Mouse (Mus musculus): Measurements from ENCODE around the gene Efcab1. TPM values are rescaled to one million over a fixed set of nuclear protein-coding genes. Genes with fewer than 3 reads are reported as not detected.
"Not testable (repeated sequence)": the region's sequence is repeated elsewhere in the genome, so short reads cannot be mapped to it uniquely, and the experiment has no call there.

The Efcab1 gene
- polyA plus RNA-seq, 1 experiment from 2014 or later = 14.6 TPM

DNA sequence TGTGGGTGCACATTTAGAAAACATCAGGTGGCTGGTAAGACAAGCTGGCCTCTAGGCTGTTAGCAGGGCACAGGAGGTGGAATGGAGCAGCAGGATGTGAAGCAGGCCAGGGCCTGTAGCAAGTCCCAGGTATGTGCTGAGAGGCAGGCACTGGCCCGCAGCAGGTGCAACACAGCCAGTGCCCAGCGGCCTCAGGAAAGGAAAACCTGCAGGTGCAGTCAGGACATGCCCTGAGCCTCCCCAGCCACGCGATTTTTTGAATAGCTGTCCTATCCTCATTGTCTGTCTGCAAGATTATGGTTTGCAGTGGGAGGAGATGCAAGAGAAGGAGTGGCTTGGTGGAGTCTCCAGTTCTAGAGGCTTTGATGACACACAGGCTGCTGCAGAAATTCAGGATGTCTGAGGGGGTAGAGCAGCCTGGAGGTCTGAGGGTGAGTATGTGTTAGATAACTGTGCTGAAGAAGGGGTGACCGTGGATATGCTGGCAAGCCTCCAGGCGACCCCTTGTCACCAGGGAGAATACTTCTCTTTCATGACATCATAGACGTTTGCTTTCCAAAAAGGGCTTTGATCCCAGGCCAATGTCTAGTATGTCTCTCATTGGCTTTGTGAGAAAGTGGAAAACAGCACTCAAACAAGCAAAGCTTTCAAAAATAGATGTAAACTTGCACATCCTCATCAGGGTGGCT lies 30.2 kb downstream of the Efcab1 start:
- 52% methylated on average over 7 of the region's 7 CpGs for WGBS
- H3K27me3 ChIP-seq (replicated peaks; ENCODE audit: control insufficient read depth, insufficient read depth, low read length); ATAC-seq; H3K4me1 ChIP-seq (ENCODE audit: control insufficient read depth, insufficient read depth, low read length); H3K27ac ChIP-seq (ENCODE audit: low read depth, low read length); H3K9ac ChIP-seq (ENCODE audit: low read length); H3K4me3 ChIP-seq (ENCODE audit: low read depth, low read length); H3K4me2 ChIP-seq (ENCODE audit: low read length); H3K36me3 ChIP-seq (ENCODE audit: control insufficient read depth, insufficient read depth, low read length); H3K9me3 ChIP-seq (replicated peaks; ENCODE audit: control insufficient read depth, low read length): not testable (repeated sequence)
- DNase-seq (ENCODE audit: low spot score) = peak; percentile 14

DNA sequence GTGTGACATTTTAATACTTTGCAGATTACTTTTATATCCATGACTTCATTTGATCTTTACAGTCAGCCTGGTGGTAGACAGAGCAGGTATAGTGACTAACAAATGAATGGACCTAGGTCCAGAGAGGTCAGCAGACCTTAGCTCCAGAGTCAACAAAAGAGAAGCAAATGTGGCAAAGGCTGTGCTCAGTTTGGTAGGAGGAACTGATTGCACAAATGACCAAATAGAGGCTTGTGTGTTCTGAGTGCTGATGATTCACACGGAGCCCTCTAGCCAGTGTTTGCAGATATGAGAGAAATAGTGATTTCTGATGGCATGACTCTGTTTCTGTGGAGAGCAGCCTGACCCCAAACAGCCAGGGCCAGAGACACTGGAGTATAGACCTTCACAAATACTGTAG lies 33.1 kb downstream of the Efcab1 start:
- Histone ChIP-seq H3K36me3 (ENCODE audit: control insufficient read depth, insufficient read depth, low read length) (no peaks in the 10 kb centered on the region), H3K9ac (ENCODE audit: low read length) (no peak overlapping the region), H3K4me1 (ENCODE audit: control insufficient read depth, insufficient read depth, low read length) (no peaks in the 10 kb centered on the region; the same call in 1 of the 2 replicates), H3K4me3 (ENCODE audit: low read depth, low read length) (no peak overlapping the region), H3K9me3 (replicated peaks; ENCODE audit: control insufficient read depth, low read length) (no peaks in the 10 kb centered on the region), H3K4me2 (ENCODE audit: low read length) (no peak overlapping the region), H3K27me3 (replicated peaks; ENCODE audit: control insufficient read depth, insufficient read depth, low read length) (no peaks in the 10 kb centered on the region), H3K27ac (ENCODE audit: low read depth, low read length) (no peak overlapping the region)
- 80% methylated on average over 1 of the region's 1 CpGs for WGBS
- DNase-seq (ENCODE audit: low spot score) (no peak), ATAC-seq (no peak)

DNA sequence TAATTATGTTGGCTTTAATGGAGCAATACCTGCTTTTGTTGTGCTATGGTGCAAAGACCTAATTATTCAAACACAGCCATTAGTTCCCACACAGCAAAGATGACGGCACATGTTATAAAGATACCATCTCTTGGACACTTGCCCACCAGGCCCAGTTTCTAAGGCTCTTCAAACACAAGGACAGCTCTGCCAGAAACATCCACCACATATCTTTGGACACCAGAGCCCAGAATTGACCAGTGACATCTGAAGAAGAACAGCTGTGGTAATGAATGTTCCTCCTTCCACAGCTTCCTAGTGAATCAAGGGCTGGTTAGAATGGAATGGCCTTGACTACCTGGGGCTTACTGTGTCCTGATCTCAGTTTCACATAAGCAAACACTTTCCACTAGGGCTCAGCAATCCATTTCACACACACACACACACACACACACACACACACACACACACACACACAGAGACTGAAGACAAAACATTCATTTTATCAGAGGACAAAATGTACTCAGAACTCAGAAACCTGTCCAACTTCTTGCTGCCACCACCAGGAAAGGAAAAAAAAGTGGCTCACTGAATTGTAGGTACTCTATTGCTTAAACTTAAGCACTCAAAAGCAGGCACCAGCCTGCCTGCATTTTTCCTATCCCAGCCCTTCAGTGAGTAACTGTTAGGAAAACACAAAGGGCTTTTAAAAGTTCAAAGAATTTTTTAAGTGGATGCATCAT lies 33.7 kb downstream of the Efcab1 start:
- Histone ChIP-seq H3K9ac (ENCODE audit: low read length) (no peak overlapping the region), H3K9me3 (replicated peaks; ENCODE audit: control insufficient read depth, low read length) (no peaks in the 10 kb centered on the region), H3K27me3 (replicated peaks; ENCODE audit: control insufficient read depth, insufficient read depth, low read length) (no peaks in the 10 kb centered on the region), H3K36me3 (ENCODE audit: control insufficient read depth, insufficient read depth, low read length) (no peaks in the 10 kb centered on the region), H3K4me1 (ENCODE audit: control insufficient read depth, insufficient read depth, low read length) (no peaks in the 10 kb centered on the region; the same call in 1 of the 2 replicates), H3K4me2 (ENCODE audit: low read length) (no peak overlapping the region), H3K27ac (ENCODE audit: low read depth, low read length) (no peak overlapping the region), H3K4me3 (ENCODE audit: low read depth, low read length) (no peak overlapping the region)
- DNase-seq (ENCODE audit: low spot score) (no peak), ATAC-seq (no peak)
- WGBS = 50% methylated on average over 1 of the region's 1 CpGs

DNA sequence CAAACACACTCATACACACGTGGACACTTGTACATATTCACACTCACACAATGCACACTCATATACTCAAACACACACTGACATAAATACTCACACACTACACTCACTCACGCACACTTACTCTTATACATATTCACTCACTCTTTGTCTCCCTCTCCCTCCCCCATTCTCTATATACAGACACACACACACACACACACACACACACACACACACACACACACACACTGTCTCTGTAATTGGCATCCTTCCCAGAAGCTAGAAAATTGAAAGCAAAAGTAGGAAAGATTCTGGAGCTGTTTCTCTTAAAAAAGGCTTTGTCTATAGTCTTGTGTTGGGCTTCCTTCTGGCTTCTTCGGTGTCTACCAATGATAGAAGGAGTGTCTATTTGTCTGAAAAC lies 34.5 kb downstream of the Efcab1 start:
- DNase-seq (ENCODE audit: low spot score) (peak; percentile 38), ATAC-seq (peak; percentile 71; the same call in 1 of the 2 replicates)
- H3K9me3 ChIP-seq (replicated peaks; ENCODE audit: control insufficient read depth, low read length) = no peaks in the 10 kb centered on the region
- H3K4me3 ChIP-seq (ENCODE audit: low read depth, low read length) = no peak overlapping the region
- no peak overlapping the region for H3K9ac ChIP-seq (ENCODE audit: low read length)
- H3K4me2 ChIP-seq (ENCODE audit: low read length) = no peak overlapping the region
- H3K36me3 ChIP-seq (ENCODE audit: control insufficient read depth, insufficient read depth, low read length) = no peaks in the 10 kb centered on the region
- H3K4me1 ChIP-seq (ENCODE audit: control insufficient read depth, insufficient read depth, low read length) = no peaks in the 10 kb centered on the region; the same call in 1 of the 2 replicates
- H3K27me3 ChIP-seq (replicated peaks; ENCODE audit: control insufficient read depth, insufficient read depth, low read length) = no peaks in the 10 kb centered on the region
- 42% methylated on average over 3 of the region's 3 CpGs for WGBS
- no peak overlapping the region for H3K27ac ChIP-seq (ENCODE audit: low read depth, low read length)

GRCm38 (mm10) chr16:14943530-14943929 lies 37.1 kb downstream of the Efcab1 start:
- H3K9me3 ChIP-seq (replicated peaks; ENCODE audit: control insufficient read depth, low read length) = no peaks in the 10 kb centered on the region
- no peak for DNase-seq (ENCODE audit: low spot score)
- ATAC-seq = no peak
- no peaks in the 10 kb centered on the region; the same call in 1 of the 2 replicates for H3K4me1 ChIP-seq (ENCODE audit: control insufficient read depth, insufficient read depth, low read length)
- no peak overlapping the region for H3K27ac ChIP-seq (ENCODE audit: low read depth, low read length)
- WGBS = 93% methylated on average over 2 of the region's 2 CpGs
- no peak overlapping the region for H3K4me2 ChIP-seq (ENCODE audit: low read length)
- H3K9ac ChIP-seq (ENCODE audit: low read length) = no peak overlapping the region
- no peaks in the 10 kb centered on the region for H3K36me3 ChIP-seq (ENCODE audit: control insufficient read depth, insufficient read depth, low read length)
- no peaks in the 10 kb centered on the region for H3K27me3 ChIP-seq (replicated peaks; ENCODE audit: control insufficient read depth, insufficient read depth, low read length)
- no peak overlapping the region for H3K4me3 ChIP-seq (ENCODE audit: low read depth, low read length)

DNA sequence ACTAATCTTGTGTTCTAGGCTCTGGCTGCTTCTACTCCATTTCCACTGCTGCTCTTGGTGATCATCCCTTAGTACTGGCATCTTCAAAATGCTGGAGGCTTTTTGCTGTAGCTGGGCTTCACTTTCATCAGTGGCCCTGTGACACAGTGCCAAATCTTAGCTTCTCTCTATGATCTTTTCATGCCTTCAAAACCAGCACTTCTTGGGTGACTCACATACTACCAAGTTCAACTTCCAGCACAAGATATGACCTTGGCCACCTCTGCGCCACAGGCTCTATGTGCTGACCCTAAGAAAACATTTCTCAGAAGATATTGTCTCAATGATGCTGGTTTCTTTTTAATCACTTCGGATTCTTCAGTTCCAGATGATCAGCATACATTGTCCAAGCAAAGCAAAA lies 41.2 kb downstream of the Efcab1 start:
- H3K4me3 ChIP-seq (ENCODE audit: low read depth, low read length); H3K27ac ChIP-seq (ENCODE audit: low read depth, low read length); ATAC-seq; H3K27me3 ChIP-seq (replicated peaks; ENCODE audit: control insufficient read depth, insufficient read depth, low read length); H3K4me2 ChIP-seq (ENCODE audit: low read length); H3K9me3 ChIP-seq (replicated peaks; ENCODE audit: control insufficient read depth, low read length); H3K36me3 ChIP-seq (ENCODE audit: control insufficient read depth, insufficient read depth, low read length); DNase-seq (ENCODE audit: low spot score); H3K4me1 ChIP-seq (ENCODE audit: control insufficient read depth, insufficient read depth, low read length); H3K9ac ChIP-seq (ENCODE audit: low read length): not testable (repeated sequence)
- WGBS = 89% methylated on average over 2 of the region's 2 CpGs

DNA sequence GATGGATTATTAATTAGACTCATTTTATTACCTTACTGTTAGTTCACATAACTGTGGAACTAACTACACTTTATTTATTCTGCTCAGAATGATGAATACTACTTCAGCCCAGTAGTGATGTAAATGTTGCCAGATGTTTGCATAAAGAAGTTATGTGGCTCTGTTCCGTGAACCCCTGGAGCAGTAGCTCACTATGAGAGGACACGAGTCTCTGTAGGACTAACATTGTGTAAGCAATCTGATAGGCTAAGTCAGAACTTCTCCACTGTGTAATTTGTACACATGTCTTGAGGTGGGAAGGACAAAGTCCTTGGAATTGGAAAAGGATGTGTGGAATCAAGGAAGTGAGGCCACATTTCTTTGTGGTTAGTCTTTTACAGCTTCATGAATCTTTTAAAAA lies 45.5 kb downstream of the Efcab1 start:
- Histone ChIP-seq H3K4me3 (ENCODE audit: low read depth, low read length) (no peak overlapping the region), H3K27ac (ENCODE audit: low read depth, low read length) (no peak overlapping the region), H3K4me1 (ENCODE audit: control insufficient read depth, insufficient read depth, low read length) (no peaks in the 10 kb centered on the region), H3K9me3 (replicated peaks; ENCODE audit: control insufficient read depth, low read length) (no peaks in the 10 kb centered on the region), H3K9ac (ENCODE audit: low read length) (no peak overlapping the region), H3K36me3 (ENCODE audit: control insufficient read depth, insufficient read depth, low read length) (no peaks in the 10 kb centered on the region), H3K27me3 (replicated peaks; ENCODE audit: control insufficient read depth, insufficient read depth, low read length) (no peaks in the 10 kb centered on the region), H3K4me2 (ENCODE audit: low read length) (no peak overlapping the region)
- DNase-seq (ENCODE audit: low spot score) (no peak), ATAC-seq (no peak)
- WGBS = 90% methylated on average over 2 of the region's 2 CpGs

DNA sequence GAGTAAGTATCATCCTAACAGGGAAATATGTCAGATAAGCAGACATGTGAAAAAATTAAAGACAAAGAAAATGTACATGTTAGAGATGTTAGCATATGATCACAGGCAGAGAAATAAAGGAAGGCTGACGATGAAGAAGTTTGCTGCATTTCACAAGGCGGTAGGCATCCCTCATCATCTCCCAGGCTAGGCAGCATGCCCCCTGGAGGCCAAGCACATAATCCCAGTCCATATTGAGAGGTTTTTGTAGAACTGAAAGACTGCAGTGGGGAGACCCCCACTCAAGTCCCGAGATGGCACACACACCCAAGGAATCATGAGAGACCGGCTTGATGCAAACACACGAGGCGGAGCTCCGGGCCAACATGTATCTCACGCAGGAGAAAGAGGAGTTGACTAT lies 53.3 kb downstream of the Efcab1 start:
- no peak overlapping the region for H3K4me3 ChIP-seq (ENCODE audit: low read depth, low read length)
- 96% methylated on average over 8 of the region's 8 CpGs for WGBS
- no peaks in the 10 kb centered on the region for H3K27me3 ChIP-seq (replicated peaks; ENCODE audit: control insufficient read depth, insufficient read depth, low read length)
- no peak overlapping the region for H3K9ac ChIP-seq (ENCODE audit: low read length)
- H3K36me3 ChIP-seq (ENCODE audit: control insufficient read depth, insufficient read depth, low read length) = no peaks in the 10 kb centered on the region
- H3K27ac ChIP-seq (ENCODE audit: low read depth, low read length) = no peak overlapping the region
- no peaks in the 10 kb centered on the region for H3K4me1 ChIP-seq (ENCODE audit: control insufficient read depth, insufficient read depth, low read length)
- ATAC-seq (no peak), DNase-seq (ENCODE audit: low spot score) (no peak)
- H3K9me3 ChIP-seq (replicated peaks; ENCODE audit: control insufficient read depth, low read length) = no peaks in the 10 kb centered on the region
- no peak overlapping the region for H3K4me2 ChIP-seq (ENCODE audit: low read length)

- no peaks in the 10 kb centered on the region for H3K4me1 ChIP-seq (ENCODE audit: control insufficient read depth, insufficient read depth, low read length)
- WGBS = 100% methylated on average over 1 of the region's 1 CpGs
- H3K9me3 ChIP-seq (replicated peaks; ENCODE audit: control insufficient read depth, low read length) = no peaks in the 10 kb centered on the region
- DNase-seq (ENCODE audit: low spot score) (no peak), ATAC-seq (no peak)
- no peak overlapping the region for H3K4me3 ChIP-seq (ENCODE audit: low read depth, low read length)
- H3K36me3 ChIP-seq (ENCODE audit: control insufficient read depth, insufficient read depth, low read length) = no peaks in the 10 kb centered on the region
- H3K27me3 ChIP-seq (replicated peaks; ENCODE audit: control insufficient read depth, insufficient read depth, low read length) = no peaks in the 10 kb centered on the region
- no peak overlapping the region for H3K27ac ChIP-seq (ENCODE audit: low read depth, low read length)
- H3K4me2 ChIP-seq (ENCODE audit: low read length) = no peak overlapping the region
- no peak overlapping the region for H3K9ac ChIP-seq (ENCODE audit: low read length)
Measured at GRCm38 (mm10) chr16:14973696-14974095, 67.3 kb downstream of the Efcab1 start.

All from forebrain, embryonic 14.5 days (tissue).